Mouse (Mus musculus) frontal cortex, adult 2 months (tissue): Measurements from ENCODE around the gene D330020A13Rik. TPM values are rescaled to one million over a fixed set of nuclear protein-coding genes. Genes with fewer than 3 reads are reported as not detected.
"Not testable (repeated sequence)": the region's sequence is repeated elsewhere in the genome, so short reads cannot be mapped to it uniquely, and the experiment has no call there.

Experiments used
- DNase-seq, 2 experiments: peaks; one replicate each; pipeline ENCODE4 v3.0.0; 2022; ENCODE audit warnings: low spot score in 1 of 2; ENCODE audit errors: extremely low spot score in 1 of 2
- polyA plus RNA-seq: library from polyadenylated mRNA; depleted of rRNA; stranded (reverse); fragments of >200 nt; gene quantifications from 2 replicates; pipeline ENCODE4 v1.2.3, GENCODE M21; 2012; rRNA removed

The D330020A13Rik gene
- polyA plus RNA-seq, 1 experiment = 0.10 TPM

GRCm38 (mm10) chr6:120294785-120295133 lies 595 bp downstream of the D330020A13Rik start:
- DNase-seq = peak in 1 of 2 experiments; percentile 33

DNA sequence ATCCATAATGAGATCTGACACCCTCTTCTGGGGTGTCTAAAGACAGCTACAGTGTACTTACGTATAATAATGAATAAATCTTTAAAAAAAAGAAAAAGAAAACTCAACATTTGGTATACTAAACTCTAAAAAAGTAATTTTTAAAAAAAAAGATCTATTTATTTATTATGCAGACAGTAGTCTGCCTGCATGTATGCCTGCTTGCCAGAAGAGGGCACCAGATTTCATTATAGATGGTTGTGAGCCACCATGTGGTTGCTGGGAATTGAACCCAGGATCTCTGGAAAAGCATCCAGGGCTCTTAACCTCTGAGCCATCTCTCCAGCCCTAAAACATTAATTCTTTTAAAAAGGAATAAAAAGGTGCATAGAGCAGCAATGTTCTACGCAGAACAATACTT lies 2.4 kb downstream of the D330020A13Rik start:
- DNase-seq = not testable (repeated sequence)

DNA sequence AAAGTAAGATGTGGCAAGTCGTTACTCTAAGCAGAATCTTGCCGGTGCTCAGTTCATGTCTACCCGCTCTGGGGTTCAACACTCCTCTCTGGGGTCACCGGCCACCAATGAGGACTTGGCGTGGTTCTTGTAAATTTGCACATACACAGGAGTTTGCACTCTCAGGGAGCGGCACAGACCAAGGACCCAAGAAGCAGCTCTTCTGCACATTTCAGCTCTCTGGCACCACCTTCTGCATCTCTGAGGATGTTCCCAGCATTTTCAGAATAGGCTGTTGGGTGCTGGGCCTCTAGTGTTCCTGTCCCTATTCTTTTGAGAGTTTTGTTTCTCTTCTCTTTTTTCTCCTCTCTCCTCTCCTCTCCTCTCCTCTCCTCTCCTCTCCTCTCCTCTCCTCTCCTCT lies 7.0 kb downstream of the D330020A13Rik start:
- peak in 1 of 2 experiments; percentile 75 for DNase-seq

GRCm38 (mm10) chr6:120302755-120303316 lies 8.7 kb downstream of the D330020A13Rik start:
- peak in 1 of 2 experiments; percentile 10 for DNase-seq

DNA sequence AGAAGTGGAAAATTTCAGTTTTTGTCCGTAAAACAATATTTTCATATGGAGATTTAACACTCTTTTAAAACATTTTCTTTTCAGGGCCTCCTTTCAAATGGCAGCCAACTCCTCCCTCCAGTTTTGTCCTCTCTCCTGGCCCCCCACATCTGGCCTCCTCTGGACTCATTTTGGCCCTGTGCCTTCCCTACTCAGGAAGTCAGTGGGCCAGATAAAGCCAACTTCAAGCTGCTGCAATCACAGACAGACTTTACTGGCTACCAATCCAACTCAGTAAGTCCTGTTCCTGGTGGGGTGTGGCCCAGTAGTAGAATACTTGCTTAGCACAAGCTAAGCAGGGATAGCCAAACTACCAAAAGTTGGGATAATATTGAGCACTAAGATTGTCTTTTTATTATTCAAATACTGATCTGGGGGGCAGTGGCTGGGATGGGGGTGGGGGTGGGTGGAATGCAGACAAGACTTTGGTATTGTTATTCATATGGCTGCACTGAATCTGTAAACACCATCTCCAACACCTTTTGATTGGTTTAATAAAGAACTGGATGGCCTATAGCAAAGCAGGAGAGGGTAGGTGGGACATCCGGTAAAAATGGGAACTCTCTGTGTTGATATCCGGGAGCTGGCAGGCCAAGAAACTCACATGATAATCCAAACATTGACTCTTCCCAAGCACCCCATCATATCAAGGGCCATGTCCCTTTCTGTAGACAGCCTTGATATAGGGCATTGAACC lies 12.9 kb downstream of the D330020A13Rik start:
- DNase-seq = no peak

- no peak for DNase-seq
Observed at GRCm38 (mm10) chr6:120309338-120309737, 15.2 kb downstream of the D330020A13Rik start.

DNA sequence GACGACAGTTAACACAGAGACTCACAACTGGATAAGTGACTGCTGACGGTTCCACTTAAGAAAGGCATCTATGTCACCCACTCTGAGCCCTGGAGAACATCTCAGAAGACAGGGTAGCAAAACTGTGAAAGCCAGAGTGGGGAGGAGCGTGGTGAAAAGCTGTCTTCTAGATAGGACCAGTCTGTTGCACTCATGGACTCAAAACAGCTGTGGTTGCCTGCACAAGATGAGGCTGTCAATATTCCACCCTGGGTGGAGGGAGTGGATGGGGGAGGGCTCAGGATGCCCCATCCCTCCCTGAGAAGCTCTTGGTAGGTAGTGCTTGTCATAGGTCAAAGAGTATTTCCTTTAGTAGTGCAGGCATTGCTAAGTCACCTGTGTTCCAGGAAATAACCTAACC lies 15.6 kb downstream of the D330020A13Rik start:
- no peak for DNase-seq

GRCm38 (mm10) chr6:120312443-120312842 lies 18.3 kb downstream of the D330020A13Rik start:
- DNase-seq = no peak

DNA sequence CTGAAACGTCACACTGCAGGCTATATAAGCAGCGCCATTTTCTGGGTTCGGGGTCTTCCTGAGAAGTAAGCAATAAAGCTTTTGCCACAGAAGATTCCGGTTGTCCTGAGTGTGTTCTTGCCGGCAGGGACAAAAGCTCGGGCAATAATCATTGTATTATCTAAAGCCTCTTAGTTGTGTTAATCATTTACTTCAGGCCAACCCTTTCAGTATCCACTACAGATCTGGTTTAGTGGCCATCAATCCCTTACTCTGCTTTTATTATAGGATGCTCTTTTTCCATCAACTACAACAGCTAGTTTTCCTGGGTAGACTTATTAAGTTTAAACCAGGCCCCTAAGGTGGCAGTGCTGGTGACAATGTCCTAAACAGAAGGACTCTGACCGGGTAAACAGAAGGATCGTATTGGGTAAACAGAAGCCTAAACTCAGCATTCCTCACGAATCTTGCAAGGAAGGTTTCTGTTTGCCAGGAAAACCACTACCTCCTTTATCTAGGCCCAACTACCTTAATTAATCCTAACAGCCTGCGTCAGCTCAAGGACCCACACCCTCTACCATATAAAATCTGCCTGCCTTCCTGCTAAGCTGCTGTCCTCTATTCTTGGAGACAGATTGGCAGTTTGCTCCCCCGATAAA lies 24.3 kb downstream of the D330020A13Rik start:
- DNase-seq = no peak

DNA sequence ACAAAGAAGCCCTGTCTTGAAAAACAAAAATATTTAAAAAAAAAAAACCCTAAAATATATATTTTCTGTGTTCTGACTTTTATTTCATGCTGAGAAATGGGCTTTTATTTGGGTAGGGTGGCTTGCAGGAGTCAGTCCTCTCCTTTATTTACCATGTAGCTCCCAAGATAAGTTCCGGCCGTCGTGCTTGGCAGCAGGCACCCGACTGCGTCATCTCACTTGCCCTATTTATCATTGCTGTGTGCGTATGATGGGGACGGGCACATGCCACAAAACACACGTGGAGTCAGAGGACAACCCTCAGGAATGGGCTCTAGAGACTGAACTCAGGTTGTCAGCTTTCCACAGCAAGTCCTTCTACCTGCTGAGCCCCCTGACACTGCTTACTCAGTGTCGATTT lies 25.0 kb downstream of the D330020A13Rik start:
- no peak for DNase-seq

- DNase-seq = no peak
Observed at GRCm38 (mm10) chr6:120320369-120320768, 26.2 kb downstream of the D330020A13Rik start.

DNA sequence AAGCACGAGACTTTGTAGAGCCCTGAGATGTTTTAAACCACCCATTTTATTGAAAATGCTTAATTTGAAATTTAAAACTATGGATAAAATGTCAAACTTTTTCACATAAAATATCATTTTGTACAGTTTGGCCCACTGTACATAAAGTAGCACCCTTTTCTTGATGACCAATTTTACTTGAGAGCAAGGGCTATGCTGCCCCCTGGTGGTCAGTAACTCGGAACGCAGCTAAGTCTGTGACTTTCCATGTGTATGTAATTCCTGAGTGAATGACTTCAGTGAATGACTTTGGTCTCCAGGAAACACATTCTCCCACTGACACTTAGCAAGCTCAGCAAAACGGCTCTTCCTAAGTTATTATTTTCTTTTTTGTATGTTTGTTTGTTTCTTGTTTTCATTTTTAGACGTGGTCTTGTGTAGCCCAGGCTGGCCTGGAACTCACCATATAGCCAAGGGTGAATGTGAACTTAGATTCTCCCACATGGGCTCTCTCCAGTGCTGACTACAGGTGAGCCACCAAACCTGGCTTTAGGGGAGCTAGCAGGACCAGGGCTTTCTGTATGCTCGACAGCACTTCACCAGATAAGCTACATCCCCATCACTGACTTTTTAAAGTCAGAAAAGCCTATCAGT lies 30.2 kb downstream of the D330020A13Rik start:
- DNase-seq = peak; percentile 13 to 86

GRCm38 (mm10) chr6:120332351-120332750 lies 38.2 kb downstream of the D330020A13Rik start:
- DNase-seq = no peak

- DNase-seq = peak in 1 of 2 experiments; percentile 26
Observed at GRCm38 (mm10) chr6:120343992-120344391, 49.8 kb downstream of the D330020A13Rik start.

Other genes starting within 250 kb of the D330020A13Rik start
- gene Ninj2, start 201.0 kb upstream of the D330020A13Rik start, polyA plus RNA-seq = 3.8 and 4.5 TPM in 2 replicates
- 0.38 and 0.44 TPM in 2 replicates for gene B4galnt3, start 195 bp downstream of the D330020A13Rik start, polyA plus RNA-seq
- 11.8 and 13.8 TPM in 2 replicates for gene Kdm5a, start 69.8 kb downstream of the D330020A13Rik start, polyA plus RNA-seq
- gene Ccdc77, start 70.0 kb downstream of the D330020A13Rik start, polyA plus RNA-seq = 7.3 and 7.7 TPM in 2 replicates
- 10.1 and 13.2 TPM in 2 replicates for gene Il17ra, start 168.9 kb downstream of the D330020A13Rik start, polyA plus RNA-seq
- 28.7 and 31.8 TPM in 2 replicates for gene Tmem121b, start 199.4 kb downstream of the D330020A13Rik start, polyA plus RNA-seq
- 43.0 and 48.3 TPM in 2 replicates for gene Hdhd5, start 237.0 kb downstream of the D330020A13Rik start, polyA plus RNA-seq